Mouse (Mus musculus) CD4-positive helper T cell, adult 2 months (primary cell): ENCODE results near the gene Nme1.
"Not testable (repeated sequence)": the region's sequence is repeated elsewhere in the genome, so short reads cannot be mapped to it uniquely, and the experiment has no call there.

Source experiments
- DNase-seq: peaks from one replicate; pipeline ENCODE4 v3.0.0-alpha.2; 2012; ENCODE audit warnings: low read depth, missing footprints, low spot score

Gene Nme1

GRCm38 (mm10) chr11:93965391-93965790, 2.9 kb downstream of the Nme1 start:
- DNase-seq: no peak

- no peak for DNase-seq
Observed at GRCm38 (mm10) chr11:93963013-93963412, 5.3 kb downstream of the Nme1 start.

GRCm38 (mm10) chr11:93961482-93961881, 6.8 kb downstream of the Nme1 start:
- DNase-seq: no peak

GRCm38 (mm10) chr11:93957746-93958145, 10.6 kb downstream of the Nme1 start:
- DNase-seq: no peak

GRCm38 (mm10) chr11:93957031-93957555, 11.2 kb downstream of the Nme1 start:
- DNase-seq: no peak

GRCm38 (mm10) chr11:93956159-93956558, 12.2 kb downstream of the Nme1 start, which contains the start of gene Nme2:
Nme2 (minus strand) TSS chr11:93956259.
- DNase-seq: no peak

GRCm38 (mm10) chr11:93955256-93956150, 12.8 kb downstream of the Nme1 start:
- peak; percentile 93 for DNase-seq

GRCm38 (mm10) chr11:93954738-93955255, 13.5 kb downstream of the Nme1 start:
- DNase-seq: peak; percentile 33

- DNase-seq: no peak
Observed at GRCm38 (mm10) chr11:93952376-93952775, 15.9 kb downstream of the Nme1 start.

- no peak for DNase-seq
Observed at GRCm38 (mm10) chr11:93950045-93950444, 18.3 kb downstream of the Nme1 start.

- no peak for DNase-seq
Observed at GRCm38 (mm10) chr11:93948887-93949567, 19.3 kb downstream of the Nme1 start.

- DNase-seq: no peak
Observed at GRCm38 (mm10) chr11:93944986-93945385, 23.3 kb downstream of the Nme1 start.

GRCm38 (mm10) chr11:93940906-93941305, 27.4 kb downstream of the Nme1 start:
- DNase-seq: no peak

- no peak for DNase-seq
Observed at GRCm38 (mm10) chr11:93929106-93929505, 39.2 kb downstream of the Nme1 start.

- not testable (repeated sequence) for DNase-seq
Observed at GRCm38 (mm10) chr11:93915019-93915418, 53.3 kb downstream of the Nme1 start.

GRCm38 (mm10) chr11:93911603-93912002, 56.7 kb downstream of the Nme1 start:
- no peak for DNase-seq

- no peak for DNase-seq
Observed at GRCm38 (mm10) chr11:93908829-93909228, 59.5 kb downstream of the Nme1 start.

GRCm38 (mm10) chr11:93907839-93908238, 60.5 kb downstream of the Nme1 start:
- no peak for DNase-seq
